Mouse (Mus musculus) liver, adult 2 months (tissue): ENCODE results near the gene Hyls1.
A peak's percentile ranks its signal among the peaks of the same experiment; 100 is the strongest.

Source experiments
- CTCF ChIP-seq: fragments of 200-500 bp; IDR thresholded peaks from 2 replicates; pipeline ENCODE4 v1.5.1; 2011; ENCODE audit warnings: low read depth, low read length, control low read depth
- POLR2A ChIP-seq: fragments of 200-500 bp; IDR thresholded peaks from 2 replicates; pipeline ENCODE4 v1.6.1; 2011; ENCODE audit warnings: low read length, control low read depth; ENCODE audit not compliant: insufficient read depth; ENCODE audit errors: extremely low read depth

GRCm38 (mm10) chr9:35559009-35559890 is 10.9 kb downstream of the Hyls1 start:
- TF ChIP-seq CTCF: no peak
- TF ChIP-seq POLR2A: peak; percentile 53
